Mouse (Mus musculus) embryo, embryonic 9.5 days (tissue): ENCODE measurements at regions not wholly inside any gene's neighbourhood (a gene's known extent, or its start where the extent isn't known, plus 50 kb on each side); places are given as distances from the start of the nearest gene placed in this dataset.
A peak's percentile ranks its signal among the peaks of the same experiment; 100 is the strongest.

Experiments used
- DNase-seq: peaks from one replicate; pipeline ENCODE4 v3.0.0-alpha.2; 2017; ENCODE audit errors: extremely low spot score

- DNase-seq = no peak
Observed at GRCm38 (mm10) chr6:143487003-143487402, 320.0 kb downstream of the Etnk1 start.

GRCm38 (mm10) chr6:143490019-143490418, 323.0 kb downstream of the Etnk1 start:
- no peak for DNase-seq

- no peak for DNase-seq
Observed at GRCm38 (mm10) chr6:143491380-143491779, 324.4 kb downstream of the Etnk1 start.

- DNase-seq = no peak
Observed at GRCm38 (mm10) chr6:143493543-143493942, 326.5 kb downstream of the Etnk1 start.

- no peak for DNase-seq
Observed at GRCm38 (mm10) chr6:143494341-143494740, 327.3 kb downstream of the Etnk1 start.

- peak; percentile 19 for DNase-seq
Observed at GRCm38 (mm10) chr6:143494886-143495285, 327.9 kb downstream of the Etnk1 start.

- DNase-seq = no peak
Observed at GRCm38 (mm10) chr6:143498764-143499163, 331.7 kb downstream of the Etnk1 start.

GRCm38 (mm10) chr6:143499259-143500043, 332.4 kb downstream of the Etnk1 start:
- no peak for DNase-seq

GRCm38 (mm10) chr6:143502803-143503202, 335.8 kb downstream of the Etnk1 start:
- DNase-seq = no peak

GRCm38 (mm10) chr6:143503953-143504352, 336.9 kb downstream of the Etnk1 start:
- DNase-seq = no peak

GRCm38 (mm10) chr6:143513459-143513858, 346.4 kb downstream of the Etnk1 start:
- DNase-seq = no peak

- no peak for DNase-seq
Observed at GRCm38 (mm10) chr6:143515137-143515536, 348.1 kb downstream of the Etnk1 start.

- DNase-seq = no peak
Observed at GRCm38 (mm10) chr6:143516746-143517145, 349.7 kb downstream of the Etnk1 start.

GRCm38 (mm10) chr6:143518476-143518875, 351.5 kb downstream of the Etnk1 start:
- no peak for DNase-seq

GRCm38 (mm10) chr6:143519668-143520067, 352.6 kb downstream of the Etnk1 start:
- no peak for DNase-seq

- DNase-seq = no peak
Observed at GRCm38 (mm10) chr6:143525092-143525491, 358.1 kb downstream of the Etnk1 start.

GRCm38 (mm10) chr6:143528898-143529297, 361.9 kb downstream of the Etnk1 start:
- DNase-seq = no peak

GRCm38 (mm10) chr6:143530372-143531224, 363.6 kb downstream of the Etnk1 start:
- DNase-seq = no peak

- DNase-seq = peak; percentile 31
Observed at GRCm38 (mm10) chr6:143531477-143531876, 364.5 kb downstream of the Etnk1 start.

GRCm38 (mm10) chr6:143532380-143532779, 365.4 kb downstream of the Etnk1 start:
- DNase-seq = no peak

- DNase-seq = no peak
Observed at GRCm38 (mm10) chr6:143535265-143535664, 368.2 kb downstream of the Etnk1 start.

GRCm38 (mm10) chr6:143535726-143536125, 368.7 kb downstream of the Etnk1 start:
- no peak for DNase-seq
